Mouse (Mus musculus) retina, postnatal 1 day (tissue): ENCODE results near the gene Pramel3.
"Not testable (repeated sequence)": the region's sequence is repeated elsewhere in the genome, so short reads cannot be mapped to it uniquely, and the experiment has no call there.

Source experiments
- DNase-seq: peaks from one replicate; pipeline ENCODE4 v3.0.0-alpha.2; 2012

The Pramel3 gene

GRCm38 (mm10) chrX:135302007-135302406 is at the start of gene Pramel3:
Gene Pramel3 (plus strand): TSS chrX:135302307.
- not testable (repeated sequence) for DNase-seq

- not testable (repeated sequence) for DNase-seq
These were observed 58.6 kb downstream of the Pramel3 start for GRCm38 (mm10) chrX:135360685-135361084.

GRCm38 (mm10) chrX:135361943-135362342 is 59.8 kb downstream of the Pramel3 start:
- DNase-seq: not testable (repeated sequence)
